Mouse (Mus musculus) olfactory bulb, adult 2 months (tissue): ENCODE measurements around the gene Ulk4.

Source experiments
- CTCF ChIP-seq: fragments of 200-500 bp; IDR thresholded peaks from 2 replicates; pipeline ENCODE4 v1.5.1; 2012; ENCODE audit warnings: low read depth, mild to moderate bottlenecking, low read length, moderate library complexity; ENCODE audit not compliant: insufficient read depth
- POLR2A ChIP-seq: fragments of 200-500 bp; IDR thresholded peaks from 2 replicates; pipeline ENCODE4 v1.6.1; 2012; ENCODE audit warnings: mild to moderate bottlenecking, low read depth, low read length, moderate library complexity; ENCODE audit not compliant: insufficient read depth

DNA sequence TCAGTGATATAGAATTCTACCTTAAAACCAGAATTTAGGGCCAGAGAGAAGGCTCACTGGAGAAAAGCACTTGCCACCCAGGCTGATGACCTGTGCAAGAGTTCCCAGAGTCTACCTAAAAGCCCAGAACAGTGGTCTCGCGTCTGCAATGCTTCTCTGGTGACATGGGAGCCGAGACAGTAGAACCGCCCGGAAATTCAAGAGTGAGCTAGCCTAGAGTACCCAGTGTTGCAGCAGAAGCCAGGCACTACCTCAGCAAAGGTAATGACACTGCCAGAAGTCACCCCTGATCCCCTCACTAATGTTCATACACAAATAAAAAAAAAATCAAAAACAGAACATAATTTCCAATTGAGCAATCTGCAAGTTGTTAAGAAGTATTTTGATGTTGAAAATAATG lies 208.9 kb downstream of the Ulk4 start:
- TF ChIP-seq POLR2A (no peak), CTCF (no peak)
